Mouse (Mus musculus): Measurements from ENCODE around the gene Ppid. TPM values are rescaled to one million over a fixed set of nuclear protein-coding genes. Genes with fewer than 3 reads are reported as not detected.

Ppid gene
- polyA plus RNA-seq, 1 experiment from 2014 or later = 119 TPM

DNA sequence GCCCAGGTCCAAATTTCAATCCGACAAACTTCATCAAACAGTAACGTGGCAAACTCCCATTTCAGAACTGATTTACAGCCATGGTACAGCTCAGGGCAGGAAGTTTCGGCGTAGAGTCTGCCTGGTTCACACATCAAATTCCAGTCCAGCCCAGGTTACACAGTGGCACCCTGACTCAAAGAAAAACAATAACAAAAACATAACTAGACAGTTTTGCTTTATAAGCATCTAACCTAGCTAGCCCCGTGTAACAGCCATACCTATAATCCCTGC is 31.4 kb upstream of the Ppid start:
- Histone ChIP-seq H3K27me3 (ENCODE audit: control insufficient read depth, insufficient read depth, low read length) (no peaks in the 10 kb centered on the region), H3K4me3 (ENCODE audit: low read length) (no peak overlapping the region), H3K4me2 (ENCODE audit: low read depth, low read length) (no peak overlapping the region), H3K36me3 (ENCODE audit: control insufficient read depth, insufficient read depth) (no peaks in the 10 kb centered on the region), H3K9me3 (replicated peaks; ENCODE audit: control insufficient read depth, low read length) (no peaks in the 10 kb centered on the region), H3K4me1 (ENCODE audit: control insufficient read depth, insufficient read depth, low read length) (peaks cover 11% of the 10 kb centered on the region), H3K27ac (ENCODE audit: low read length) (peak overlapping the region; percentile 41), H3K9ac (ENCODE audit: low read length) (no peak overlapping the region)
- no peak for ATAC-seq (replicated peaks; ENCODE audit: extremely low read depth, insufficient read depth, low FRiP score)
- WGBS = 64% methylated on average over 5 of the region's 5 CpGs

DNA sequence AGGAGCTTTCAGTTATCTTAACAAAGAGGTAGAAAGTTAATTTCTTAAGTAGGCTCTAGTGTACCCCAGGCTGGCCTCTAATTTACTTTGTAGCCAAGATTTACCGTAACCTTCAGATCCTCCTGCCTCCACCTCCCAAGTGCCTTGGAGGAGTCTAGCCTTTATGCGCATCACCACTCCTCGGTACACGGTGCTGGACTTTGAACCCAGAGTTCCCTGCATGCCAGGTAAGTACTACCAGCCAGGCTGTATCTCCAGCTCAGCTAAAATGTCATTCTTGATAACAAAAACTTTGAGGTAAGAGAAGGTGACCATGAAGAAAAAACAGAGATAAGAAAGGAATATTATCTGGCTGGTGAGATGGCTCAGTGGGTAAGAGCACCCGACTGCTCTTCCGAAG is 30.6 kb upstream of the Ppid start:
- 95% methylated on average over 6 of the region's 6 CpGs for WGBS

GRCm38 (mm10) chr3:79561784-79562715 is 29.1 kb upstream of the Ppid start:
- 79% methylated on average over 10 of the region's 10 CpGs for WGBS
- H3K27me3 ChIP-seq (ENCODE audit: control insufficient read depth, insufficient read depth, low read length) = no peaks in the 10 kb centered on the region
- H3K4me1 ChIP-seq (ENCODE audit: control insufficient read depth, insufficient read depth, low read length) = peaks cover 19% of the 10 kb centered on the region
- no peak overlapping the region for H3K4me2 ChIP-seq (ENCODE audit: low read depth, low read length)
- H3K4me3 ChIP-seq (ENCODE audit: low read length) = no peak overlapping the region
- H3K9me3 ChIP-seq (replicated peaks; ENCODE audit: control insufficient read depth, low read length) = no peaks in the 10 kb centered on the region
- no peak overlapping the region for H3K27ac ChIP-seq (ENCODE audit: low read length)
- ATAC-seq (replicated peaks; ENCODE audit: extremely low read depth, insufficient read depth, low FRiP score) = no peak
- H3K36me3 ChIP-seq (ENCODE audit: control insufficient read depth, insufficient read depth) = no peaks in the 10 kb centered on the region
- H3K9ac ChIP-seq (ENCODE audit: low read length) = no peak overlapping the region

More for the DNA sequence above, 30.6 kb upstream of the Ppid start:
- Histone ChIP-seq H3K4me2 (ENCODE audit: low read depth, low read length) (no peak overlapping the region), H3K27me3 (ENCODE audit: control insufficient read depth, insufficient read depth, low read length) (no peaks in the 10 kb centered on the region), H3K9ac (ENCODE audit: low read length) (no peak overlapping the region), H3K27ac (ENCODE audit: low read length) (no peak overlapping the region), H3K36me3 (ENCODE audit: control insufficient read depth, insufficient read depth) (no peaks in the 10 kb centered on the region), H3K4me1 (ENCODE audit: control insufficient read depth, insufficient read depth, low read length) (peaks cover 11% of the 10 kb centered on the region), H3K9me3 (replicated peaks; ENCODE audit: control insufficient read depth, low read length) (no peaks in the 10 kb centered on the region), H3K4me3 (ENCODE audit: low read length) (no peak overlapping the region)
- no peak for ATAC-seq (replicated peaks; ENCODE audit: extremely low read depth, insufficient read depth, low FRiP score)

DNA sequence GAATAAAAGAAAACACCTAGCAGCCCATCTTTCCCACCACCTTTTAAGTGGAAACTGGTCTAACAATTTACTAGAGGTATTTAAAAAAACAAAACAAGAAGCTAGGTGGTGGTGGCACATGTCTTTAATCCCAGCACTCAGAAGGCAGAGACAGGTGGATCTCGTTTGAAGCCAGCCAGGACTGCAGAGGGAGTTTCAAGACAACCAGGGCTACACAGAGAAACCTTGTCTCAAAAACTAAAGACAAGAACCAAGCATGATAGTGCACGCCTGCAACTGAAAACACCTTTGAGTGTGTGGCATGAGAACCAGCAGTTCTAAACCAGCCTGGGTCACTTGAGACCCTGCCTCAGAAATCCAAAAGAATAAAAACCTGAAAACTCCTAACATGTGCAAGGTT is 27.6 kb upstream of the Ppid start:
- no peak overlapping the region for H3K9ac ChIP-seq (ENCODE audit: low read length)
- ATAC-seq (replicated peaks; ENCODE audit: extremely low read depth, insufficient read depth, low FRiP score) = no peak
- H3K9me3 ChIP-seq (replicated peaks; ENCODE audit: control insufficient read depth, low read length) = no peaks in the 10 kb centered on the region
- WGBS = 81% methylated on average over 2 of the region's 2 CpGs
- no peaks in the 10 kb centered on the region for H3K27me3 ChIP-seq (ENCODE audit: control insufficient read depth, insufficient read depth, low read length)
- H3K4me3 ChIP-seq (ENCODE audit: low read length) = no peak overlapping the region
- no peak overlapping the region for H3K4me2 ChIP-seq (ENCODE audit: low read depth, low read length)
- peaks cover 22% of the 10 kb centered on the region for H3K4me1 ChIP-seq (ENCODE audit: control insufficient read depth, insufficient read depth, low read length)
- H3K36me3 ChIP-seq (ENCODE audit: control insufficient read depth, insufficient read depth) = no peaks in the 10 kb centered on the region
- H3K27ac ChIP-seq (ENCODE audit: low read length) = no peak overlapping the region

DNA sequence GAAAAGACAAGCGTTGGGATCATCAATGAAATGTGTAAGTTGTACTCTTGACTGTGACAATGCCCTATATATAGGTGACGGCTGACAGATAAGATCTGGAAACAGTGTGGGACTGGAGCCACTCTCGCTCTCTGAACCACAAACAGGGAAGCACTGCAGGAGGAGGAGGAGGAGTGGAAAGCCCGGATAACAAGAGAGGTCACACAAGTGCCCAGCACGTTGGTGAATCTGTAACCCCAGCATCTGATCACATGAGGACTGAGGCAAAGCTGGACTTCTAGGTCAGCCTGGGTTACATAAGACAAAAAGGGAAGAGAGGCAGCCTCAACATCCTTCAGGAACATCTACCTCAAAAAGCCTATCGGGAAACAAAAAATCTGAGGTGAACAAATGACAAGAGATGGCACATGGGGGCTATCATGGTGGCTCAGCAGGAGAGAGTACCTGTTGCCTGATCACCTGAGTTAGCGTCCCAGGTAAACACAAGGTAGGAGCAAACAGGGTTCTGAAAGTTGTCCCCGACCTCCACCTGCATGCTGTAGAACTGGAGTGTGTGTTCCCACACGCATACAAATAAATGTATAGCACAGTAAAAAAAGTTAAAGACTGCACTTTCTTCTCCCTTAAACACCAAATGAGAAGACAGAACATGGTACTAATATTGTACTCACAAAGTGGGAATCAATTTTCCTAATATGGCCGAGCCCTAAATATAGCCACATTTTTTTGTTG is 26.1 kb upstream of the Ppid start:
- H3K9me3 ChIP-seq (replicated peaks; ENCODE audit: control insufficient read depth, low read length) = no peaks in the 10 kb centered on the region
- no peak for ATAC-seq (replicated peaks; ENCODE audit: extremely low read depth, insufficient read depth, low FRiP score)
- 61% methylated on average over 10 of the region's 10 CpGs for WGBS
- no peaks in the 10 kb centered on the region for H3K36me3 ChIP-seq (ENCODE audit: control insufficient read depth, insufficient read depth)
- H3K9ac ChIP-seq (ENCODE audit: low read length) = no peak overlapping the region
- H3K27ac ChIP-seq (ENCODE audit: low read length) = no peak overlapping the region
- H3K4me3 ChIP-seq (ENCODE audit: low read length) = no peak overlapping the region
- no peak overlapping the region for H3K4me2 ChIP-seq (ENCODE audit: low read depth, low read length)
- no peaks in the 10 kb centered on the region for H3K27me3 ChIP-seq (ENCODE audit: control insufficient read depth, insufficient read depth, low read length)
- peaks cover 12% of the 10 kb centered on the region for H3K4me1 ChIP-seq (ENCODE audit: control insufficient read depth, insufficient read depth, low read length)

DNA sequence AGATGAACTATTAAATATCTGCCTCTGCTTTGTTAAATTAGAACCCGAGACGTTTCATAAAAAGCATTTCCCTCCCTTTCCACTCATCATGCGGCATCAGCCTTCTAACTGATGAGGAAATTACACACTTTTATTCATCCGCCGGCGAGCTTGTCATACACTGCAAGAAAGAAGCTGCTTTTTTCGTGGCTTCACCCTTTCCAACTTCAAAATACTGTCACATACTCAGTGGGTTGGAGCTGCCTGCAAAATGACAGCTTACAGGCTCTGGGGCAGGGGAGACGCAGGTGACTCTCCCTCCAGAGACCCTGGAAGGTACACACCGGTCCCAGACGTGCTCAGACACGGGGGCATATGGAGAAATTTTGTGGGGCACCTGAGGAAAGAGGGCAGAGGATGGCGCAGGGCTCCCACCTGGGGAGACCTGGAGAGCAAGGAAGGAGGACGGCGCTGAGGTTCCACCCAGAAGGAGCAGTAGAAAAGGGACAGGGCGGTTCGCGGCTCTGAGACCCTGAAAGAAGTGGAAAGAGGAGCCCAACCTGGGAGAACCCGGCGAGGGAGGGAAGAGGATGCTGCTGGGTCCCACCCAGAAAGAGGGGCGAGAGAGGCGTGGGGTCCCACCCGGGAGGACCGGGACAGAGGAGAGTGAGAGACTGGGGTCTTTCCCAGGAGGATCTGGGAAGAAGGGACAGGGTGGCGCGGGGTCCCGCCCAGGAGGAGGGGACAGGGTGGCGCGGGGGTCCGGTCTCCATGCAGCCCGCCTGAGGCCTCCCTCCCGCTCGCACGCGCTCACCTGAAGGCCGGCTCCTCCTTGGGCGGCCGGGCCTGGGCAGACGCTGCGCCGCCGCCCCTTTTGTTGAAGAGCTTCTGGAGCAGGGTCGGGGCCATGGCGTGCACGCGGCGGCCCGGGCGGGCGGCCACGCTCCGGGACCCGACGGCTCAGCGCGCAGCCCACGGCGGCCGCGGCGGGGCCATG is 24.1 kb upstream of the Ppid start:
- 4% methylated on average over 49 of the region's 60 CpGs for WGBS
- H3K27me3 ChIP-seq (ENCODE audit: control insufficient read depth, insufficient read depth, low read length) = no peaks in the 10 kb centered on the region
- H3K4me1 ChIP-seq (ENCODE audit: control insufficient read depth, insufficient read depth, low read length) = peaks cover 12% of the 10 kb centered on the region
- H3K4me2 ChIP-seq (ENCODE audit: low read depth, low read length) = peak overlapping the region; percentile 93
- ATAC-seq (replicated peaks; ENCODE audit: extremely low read depth, insufficient read depth, low FRiP score) = no peak; the same call in 1 of the 2 replicates
- H3K9ac ChIP-seq (ENCODE audit: low read length) = peak overlapping the region; percentile 87
- H3K36me3 ChIP-seq (ENCODE audit: control insufficient read depth, insufficient read depth) = no peaks in the 10 kb centered on the region
- no peaks in the 10 kb centered on the region for H3K9me3 ChIP-seq (replicated peaks; ENCODE audit: control insufficient read depth, low read length)
- peak overlapping the region; percentile 76 for H3K4me3 ChIP-seq (ENCODE audit: low read length)
- H3K27ac ChIP-seq (ENCODE audit: low read length) = peak overlapping the region; percentile 89

- Histone ChIP-seq H3K27me3 (ENCODE audit: control insufficient read depth, insufficient read depth, low read length) (no peaks in the 10 kb centered on the region), H3K4me2 (ENCODE audit: low read depth, low read length) (peak within 1 kb of the TSS; percentile 93), H3K36me3 (ENCODE audit: control insufficient read depth, insufficient read depth) (no peaks in the 10 kb centered on the region), H3K4me1 (ENCODE audit: control insufficient read depth, insufficient read depth, low read length) (peaks cover 12% of the 10 kb centered on the region), H3K27ac (ENCODE audit: low read length) (peak within 1 kb of the TSS; percentile 89), H3K4me3 (ENCODE audit: low read length) (peak within 1 kb of the TSS; percentile 76), H3K9me3 (replicated peaks; ENCODE audit: control insufficient read depth, low read length) (no peaks in the 10 kb centered on the region), H3K9ac (ENCODE audit: low read length) (peak within 1 kb of the TSS; percentile 87)
- under 1% methylated on average over 48 of the region's 55 CpGs for WGBS
- ATAC-seq (replicated peaks; ENCODE audit: extremely low read depth, insufficient read depth, low FRiP score) = peak; percentile 93
Observed at GRCm38 (mm10) chr3:79567703-79568362, 23.3 kb upstream of the Ppid start, which contains the start of gene Fnip2. Gene Fnip2 (minus strand): TSS chr3:79567796.

GRCm38 (mm10) chr3:79568629-79569350 is 22.4 kb upstream of the Ppid start:
- 88% methylated on average over 16 of the region's 16 CpGs for WGBS
- H3K4me3 ChIP-seq (ENCODE audit: low read length) = peak overlapping the region; percentile 76

More at GRCm38 (mm10) chr3:79568629-79569350, 22.4 kb upstream of the Ppid start:
- Histone ChIP-seq H3K9me3 (replicated peaks; ENCODE audit: control insufficient read depth, low read length) (no peaks in the 10 kb centered on the region), H3K4me1 (ENCODE audit: control insufficient read depth, insufficient read depth, low read length) (peaks cover 12% of the 10 kb centered on the region), H3K9ac (ENCODE audit: low read length) (peak overlapping the region; percentile 87; the same call in 1 of the 2 replicates), H3K4me2 (ENCODE audit: low read depth, low read length) (peak overlapping the region; percentile 93), H3K27ac (ENCODE audit: low read length) (peak overlapping the region; percentile 89), H3K36me3 (ENCODE audit: control insufficient read depth, insufficient read depth) (no peaks in the 10 kb centered on the region), H3K27me3 (ENCODE audit: control insufficient read depth, insufficient read depth, low read length) (no peaks in the 10 kb centered on the region)
- ATAC-seq (replicated peaks; ENCODE audit: extremely low read depth, insufficient read depth, low FRiP score) = no peak

All from heart, embryonic 16.5 days (tissue).